Mouse (Mus musculus) hindbrain, embryonic 15.5 days (tissue): Measurements from ENCODE around the gene Kcnh1. TPM values are rescaled to one million over a fixed set of nuclear protein-coding genes. Genes with fewer than 3 reads are reported as not detected.

Source experiments
- ATAC-seq: fragments of 200-750 bp; cut with Nextera tagmentation; 2 replicates; pipeline ENCODE4 v1.8.0; 2017; ENCODE audit warnings: low read depth, moderate number of reproducible peaks, moderate TSS enrichment; ENCODE audit not compliant: low FRiP score
- H3K27ac ChIP-seq: fragments of 300-500 bp; sonication (generic); replicated peaks from 2 replicates; pipeline ENCODE4 v1.5.1; 2015; ENCODE audit warnings: mild to moderate bottlenecking, inconsistent platforms
- H3K27me3 ChIP-seq: fragments of 300-500 bp; sonication (generic); 2 replicates; pipeline ENCODE4 v1.6.1; 2015; ENCODE audit warnings: control low read depth, inconsistent platforms
- H3K36me3 ChIP-seq: fragments of 300-500 bp; sonication (generic); 2 replicates; pipeline ENCODE4 v1.6.1; 2015; ENCODE audit warnings: control low read depth, inconsistent platforms
- H3K4me1 ChIP-seq: fragments of 300-500 bp; sonication (generic); replicated peaks from 2 replicates; pipeline ENCODE4 v1.6.1; 2015; ENCODE audit warnings: control low read depth, inconsistent platforms
- H3K4me2 ChIP-seq: fragments of 300-500 bp; sonication (generic); 2 replicates; pipeline ENCODE4 v1.6.1; 2015; ENCODE audit warnings: moderate library complexity, mild to moderate bottlenecking, inconsistent platforms
- H3K4me3 ChIP-seq: fragments of 300-500 bp; sonication (generic); 2 replicates; pipeline ENCODE4 v1.5.1; 2015; ENCODE audit warnings: mild to moderate bottlenecking, inconsistent platforms
- H3K9ac ChIP-seq: fragments of 300-500 bp; sonication (generic); 2 replicates; pipeline ENCODE4 v1.6.1; 2015; ENCODE audit warnings: inconsistent platforms
- H3K9me3 ChIP-seq: fragments of 300-500 bp; sonication (generic); 2 replicates; pipeline ENCODE4 v1.6.1; 2016; ENCODE audit warnings: control low read depth, inconsistent platforms
- WGBS: fragments of 180-500 bp; shearing (Covaris S2); methylation state at CpG from one replicate; pipeline ENCODE4 v1.1.7; 2015; 5-methylcytosine and 5-hydroxymethylcytosine counted together
- polyA plus RNA-seq: library from polyadenylated mRNA; unstranded; fragments of >200 nt; fragmentation: Nextera tagmentation; extraction: Ambion mirVana; gene quantifications from 2 replicates; pipeline ENCODE4 v1.2.1, GENCODE M21; 2015

The Kcnh1 gene
- polyA plus RNA-seq, 1 experiment from 2014 or later, result 3.6 TPM

GRCm38 (mm10) chr1:192451722-192452121 lies 261.1 kb downstream of the Kcnh1 start:
- H3K27me3 ChIP-seq, result no peaks in the 10 kb centered on the region
- 0 out of 2 replicates have a peak, but pooled peaks cover 5% of the 10 kb centered on the region for H3K4me1 ChIP-seq
- H3K36me3 ChIP-seq, result no peaks in the 10 kb centered on the region
- 69% methylated on average over 4 of the region's 4 CpGs for WGBS
- no peak overlapping the region for H3K4me3 ChIP-seq
- H3K9me3 ChIP-seq, result no peaks in the 10 kb centered on the region
- H3K27ac ChIP-seq, result no peak overlapping the region
- H3K9ac ChIP-seq, result no peak overlapping the region
- no peak for ATAC-seq
- no peak overlapping the region for H3K4me2 ChIP-seq

- no peaks in the 10 kb centered on the region for H3K9me3 ChIP-seq
- no peaks in the 10 kb centered on the region for H3K36me3 ChIP-seq
- H3K27me3 ChIP-seq, result no peaks in the 10 kb centered on the region
- no peak for ATAC-seq
- H3K4me2 ChIP-seq, result no peak overlapping the region
- WGBS, result 45% methylated on average over 1 of the region's 1 CpGs
- no peak overlapping the region for H3K4me3 ChIP-seq
- no peak overlapping the region for H3K27ac ChIP-seq
- H3K4me1 ChIP-seq, result 0 out of 2 replicates have a peak, but pooled peaks cover 5% of the 10 kb centered on the region
- no peak overlapping the region for H3K9ac ChIP-seq
Measured at GRCm38 (mm10) chr1:192454501-192454900, 263.9 kb downstream of the Kcnh1 start.

GRCm38 (mm10) chr1:192454981-192455380 lies 264.4 kb downstream of the Kcnh1 start:
- no peaks in the 10 kb centered on the region for H3K27me3 ChIP-seq

GRCm38 (mm10) chr1:192457037-192457436 lies 266.5 kb downstream of the Kcnh1 start:
- Histone ChIP-seq H3K36me3 (no peaks in the 10 kb centered on the region), H3K4me1 (0 out of 2 replicates have a peak, but pooled peaks cover 5% of the 10 kb centered on the region), H3K9me3 (no peaks in the 10 kb centered on the region), H3K27me3 (no peaks in the 10 kb centered on the region), H3K9ac (no peak overlapping the region), H3K4me2 (no peak overlapping the region), H3K27ac (no peak overlapping the region), H3K4me3 (no peak overlapping the region)
- WGBS, result 75% methylated on average over 3 of the region's 3 CpGs
- no peak for ATAC-seq

More at GRCm38 (mm10) chr1:192454981-192455380, 264.4 kb downstream of the Kcnh1 start:
- no peak overlapping the region for H3K27ac ChIP-seq
- WGBS, result 35% methylated on average over 4 of the region's 4 CpGs
- no peak for ATAC-seq
- no peak overlapping the region for H3K4me3 ChIP-seq
- no peaks in the 10 kb centered on the region for H3K36me3 ChIP-seq
- H3K9me3 ChIP-seq, result no peaks in the 10 kb centered on the region
- no peak overlapping the region for H3K4me2 ChIP-seq
- H3K9ac ChIP-seq, result no peak overlapping the region
- H3K4me1 ChIP-seq, result 0 out of 2 replicates have a peak, but pooled peaks cover 5% of the 10 kb centered on the region

- no peaks in the 10 kb centered on the region for H3K36me3 ChIP-seq
- H3K9ac ChIP-seq, result no peak overlapping the region
- no peaks in the 10 kb centered on the region for H3K27me3 ChIP-seq
- no peaks in the 10 kb centered on the region for H3K9me3 ChIP-seq
- WGBS, result 76% methylated on average over 6 of the region's 6 CpGs
- H3K4me2 ChIP-seq, result no peak overlapping the region
- H3K27ac ChIP-seq, result no peak overlapping the region
- ATAC-seq, result no peak
- no peak overlapping the region for H3K4me3 ChIP-seq
- H3K4me1 ChIP-seq, result 0 out of 2 replicates have a peak, but pooled peaks cover 5% of the 10 kb centered on the region
Measured at GRCm38 (mm10) chr1:192457526-192458206, 267.1 kb downstream of the Kcnh1 start.

GRCm38 (mm10) chr1:192463732-192464131 lies 273.2 kb downstream of the Kcnh1 start:
- Histone ChIP-seq H3K27me3 (no peaks in the 10 kb centered on the region), H3K36me3 (no peaks in the 10 kb centered on the region), H3K4me1 (no peaks in the 10 kb centered on the region), H3K9ac (no peak overlapping the region), H3K4me3 (no peak overlapping the region), H3K4me2 (no peak overlapping the region), H3K27ac (no peak overlapping the region), H3K9me3 (no peaks in the 10 kb centered on the region)
- WGBS, result 86% methylated on average over 4 of the region's 4 CpGs
- ATAC-seq, result no peak

GRCm38 (mm10) chr1:192472366-192472765 lies 281.8 kb downstream of the Kcnh1 start:
- no peaks in the 10 kb centered on the region for H3K9me3 ChIP-seq
- no peaks in the 10 kb centered on the region for H3K36me3 ChIP-seq
- no peak overlapping the region for H3K9ac ChIP-seq
- no peak for ATAC-seq
- WGBS, result 59% methylated on average over 4 of the region's 4 CpGs
- H3K27me3 ChIP-seq, result no peaks in the 10 kb centered on the region
- no peak overlapping the region for H3K4me3 ChIP-seq
- H3K27ac ChIP-seq, result no peak overlapping the region
- H3K4me2 ChIP-seq, result no peak overlapping the region
- H3K4me1 ChIP-seq, result no peaks in the 10 kb centered on the region

- Histone ChIP-seq H3K4me2 (no peak overlapping the region), H3K9ac (no peak overlapping the region), H3K9me3 (no peaks in the 10 kb centered on the region), H3K27me3 (no peaks in the 10 kb centered on the region), H3K4me1 (no peaks in the 10 kb centered on the region), H3K4me3 (no peak overlapping the region), H3K36me3 (no peaks in the 10 kb centered on the region), H3K27ac (no peak overlapping the region)
- ATAC-seq, result no peak
- WGBS, result 87% methylated on average over 6 of the region's 6 CpGs
Measured at GRCm38 (mm10) chr1:192473134-192473533, 282.6 kb downstream of the Kcnh1 start.

- H3K27ac ChIP-seq, result no peak overlapping the region
- no peak overlapping the region for H3K4me3 ChIP-seq
- ATAC-seq, result no peak
- no peaks in the 10 kb centered on the region for H3K9me3 ChIP-seq
- H3K4me1 ChIP-seq, result no peaks in the 10 kb centered on the region
- no peak overlapping the region for H3K9ac ChIP-seq
- H3K4me2 ChIP-seq, result no peak overlapping the region
- 69% methylated on average over 7 of the region's 7 CpGs for WGBS
- H3K27me3 ChIP-seq, result no peaks in the 10 kb centered on the region
- no peaks in the 10 kb centered on the region for H3K36me3 ChIP-seq
Measured at GRCm38 (mm10) chr1:192476704-192477103, 286.1 kb downstream of the Kcnh1 start.

GRCm38 (mm10) chr1:192477556-192477955 lies 287.0 kb downstream of the Kcnh1 start:
- no peak overlapping the region for H3K9ac ChIP-seq
- no peaks in the 10 kb centered on the region for H3K27me3 ChIP-seq
- H3K36me3 ChIP-seq, result no peaks in the 10 kb centered on the region
- no peak for ATAC-seq
- H3K4me2 ChIP-seq, result no peak overlapping the region
- H3K4me3 ChIP-seq, result no peak overlapping the region
- H3K9me3 ChIP-seq, result no peaks in the 10 kb centered on the region
- no peak overlapping the region for H3K27ac ChIP-seq
- no peaks in the 10 kb centered on the region for H3K4me1 ChIP-seq
- 73% methylated on average over 6 of the region's 6 CpGs for WGBS

GRCm38 (mm10) chr1:192478176-192478575 lies 287.6 kb downstream of the Kcnh1 start:
- Histone ChIP-seq H3K27ac (no peak overlapping the region), H3K4me1 (no peaks in the 10 kb centered on the region), H3K27me3 (no peaks in the 10 kb centered on the region), H3K4me2 (no peak overlapping the region), H3K36me3 (no peaks in the 10 kb centered on the region), H3K4me3 (no peak overlapping the region), H3K9ac (no peak overlapping the region), H3K9me3 (no peaks in the 10 kb centered on the region)
- 75% methylated on average over 5 of the region's 5 CpGs for WGBS
- no peak for ATAC-seq

- 85% methylated on average over 8 of the region's 8 CpGs for WGBS
- no peak for ATAC-seq
- H3K9ac ChIP-seq, result no peak overlapping the region
Measured at GRCm38 (mm10) chr1:192480072-192480784, 289.7 kb downstream of the Kcnh1 start.

More at GRCm38 (mm10) chr1:192480072-192480784, 289.7 kb downstream of the Kcnh1 start:
- H3K4me1 ChIP-seq, result no peaks in the 10 kb centered on the region
- no peak overlapping the region for H3K4me2 ChIP-seq
- no peaks in the 10 kb centered on the region for H3K9me3 ChIP-seq
- no peak overlapping the region for H3K27ac ChIP-seq
- H3K27me3 ChIP-seq, result no peaks in the 10 kb centered on the region
- no peak overlapping the region for H3K4me3 ChIP-seq
- H3K36me3 ChIP-seq, result no peaks in the 10 kb centered on the region
